Mouse (Mus musculus): ENCODE measurements at regions not wholly inside any gene's neighbourhood (a gene's known extent, or its start where the extent isn't known, plus 50 kb on each side); places are given as distances from the start of the nearest gene placed in this dataset.
A peak's percentile ranks its signal among the peaks of the same experiment; 100 is the strongest.

GRCm38 (mm10) chr12:79993821-79994571 is 118.8 kb downstream of the Zfp36l1 start:
- DNase-seq (ENCODE audit: low spot score): peak; percentile 45

GRCm38 (mm10) chr12:79991279-79991678 is 121.5 kb downstream of the Zfp36l1 start:
- Histone ChIP-seq H3K27ac (replicated peaks) (peak overlapping the region; percentile 4; the same call in 1 of the 2 replicates), H3K4me1 (replicated peaks; ENCODE audit: control insufficient read depth, insufficient read depth) (peaks cover 32% of the 10 kb centered on the region), H3K9ac (ENCODE audit: low read length) (no peak overlapping the region), H3K36me3 (ENCODE audit: control insufficient read depth, insufficient read depth, low read length) (no peaks in the 10 kb centered on the region), H3K4me3 (ENCODE audit: low read depth, low read length) (no peak overlapping the region), H3K4me2 (replicated peaks; ENCODE audit: low read depth) (no peak overlapping the region), H3K27me3 (ENCODE audit: control insufficient read depth, insufficient read depth, low read length) (no peaks in the 10 kb centered on the region), H3K9me3 (ENCODE audit: control insufficient read depth, low read length) (no peaks in the 10 kb centered on the region)
- no peak for ATAC-seq (ENCODE audit: low FRiP score, low TSS enrichment)
- 51% methylated on average over 5 of the region's 5 CpGs for WGBS
- no peak for DNase-seq (ENCODE audit: low spot score)
- TF ChIP-seq EP300 (optimal IDR thresholded peaks at IDR 0.05) (no peak), CTCF (IDR thresholded peaks at IDR 0.05; ENCODE audit: low read depth) (no peak)

More at GRCm38 (mm10) chr12:79993821-79994571, 118.8 kb downstream of the Zfp36l1 start:
- Histone ChIP-seq H3K4me2 (replicated peaks; ENCODE audit: low read depth) (no peak overlapping the region), H3K4me3 (ENCODE audit: low read depth, low read length) (no peak overlapping the region), H3K9me3 (ENCODE audit: control insufficient read depth, low read length) (no peaks in the 10 kb centered on the region), H3K27ac (replicated peaks) (peak overlapping the region; percentile 88), H3K4me1 (replicated peaks; ENCODE audit: control insufficient read depth, insufficient read depth) (peaks cover 24% of the 10 kb centered on the region), H3K36me3 (ENCODE audit: control insufficient read depth, insufficient read depth, low read length) (no peaks in the 10 kb centered on the region), H3K9ac (ENCODE audit: low read length) (no peak overlapping the region), H3K27me3 (ENCODE audit: control insufficient read depth, insufficient read depth, low read length) (no peaks in the 10 kb centered on the region)
- peak; percentile 59 for ATAC-seq (ENCODE audit: low FRiP score, low TSS enrichment)
- peak; percentile 87 for TF ChIP-seq EP300 (optimal IDR thresholded peaks at IDR 0.05)
- peak; percentile 16; the same call in 1 of the 2 replicates for TF ChIP-seq CTCF (IDR thresholded peaks at IDR 0.05; ENCODE audit: low read depth)
- 38% methylated on average over 5 of the region's 5 CpGs for WGBS

- Histone ChIP-seq H3K4me2 (replicated peaks; ENCODE audit: low read depth) (no peak overlapping the region), H3K27me3 (ENCODE audit: control insufficient read depth, insufficient read depth, low read length) (no peaks in the 10 kb centered on the region), H3K9me3 (ENCODE audit: control insufficient read depth, low read length) (no peaks in the 10 kb centered on the region), H3K9ac (ENCODE audit: low read length) (no peak overlapping the region), H3K27ac (replicated peaks) (peak overlapping the region; percentile 4; the same call in 1 of the 2 replicates), H3K4me3 (ENCODE audit: low read depth, low read length) (no peak overlapping the region), H3K4me1 (replicated peaks; ENCODE audit: control insufficient read depth, insufficient read depth) (peaks cover 32% of the 10 kb centered on the region), H3K36me3 (ENCODE audit: control insufficient read depth, insufficient read depth, low read length) (no peaks in the 10 kb centered on the region)
- DNase-seq (ENCODE audit: low spot score) (no peak), ATAC-seq (ENCODE audit: low FRiP score, low TSS enrichment) (no peak)
- no peak for TF ChIP-seq CTCF (IDR thresholded peaks at IDR 0.05; ENCODE audit: low read depth)
- TF ChIP-seq EP300 (optimal IDR thresholded peaks at IDR 0.05): no peak
- WGBS: 57% methylated on average over 4 of the region's 4 CpGs
Measured at GRCm38 (mm10) chr12:79990751-79991150, 122.1 kb downstream of the Zfp36l1 start.

- H3K4me1 ChIP-seq (replicated peaks; ENCODE audit: control insufficient read depth, insufficient read depth): peaks cover 30% of the 10 kb centered on the region
- TF ChIP-seq EP300 (optimal IDR thresholded peaks at IDR 0.05) (no peak), CTCF (IDR thresholded peaks at IDR 0.05; ENCODE audit: low read depth) (peak; percentile 48)
- no peak overlapping the region for H3K4me3 ChIP-seq (ENCODE audit: low read depth, low read length)
- no peaks in the 10 kb centered on the region for H3K36me3 ChIP-seq (ENCODE audit: control insufficient read depth, insufficient read depth, low read length)
- WGBS: 42% methylated on average over 9 of the region's 9 CpGs
- no peak for ATAC-seq (ENCODE audit: low FRiP score, low TSS enrichment)
- no peak overlapping the region; the same call in 1 of the 2 replicates for H3K27ac ChIP-seq (replicated peaks)
- no peak for DNase-seq (ENCODE audit: low spot score)
- H3K4me2 ChIP-seq (replicated peaks; ENCODE audit: low read depth): no peak overlapping the region
- H3K9ac ChIP-seq (ENCODE audit: low read length): 0 out of 2 replicates have a peak overlapping the region, but pooled peaks have one; percentile 18
- no peaks in the 10 kb centered on the region for H3K27me3 ChIP-seq (ENCODE audit: control insufficient read depth, insufficient read depth, low read length)
- H3K9me3 ChIP-seq (ENCODE audit: control insufficient read depth, low read length): no peaks in the 10 kb centered on the region
Measured at GRCm38 (mm10) chr12:79989582-79990110, 123.2 kb downstream of the Zfp36l1 start.

GRCm38 (mm10) chr12:79988401-79989358 is 124.1 kb downstream of the Zfp36l1 start:
- no peak for DNase-seq (ENCODE audit: low spot score)

More at GRCm38 (mm10) chr12:79988401-79989358, 124.1 kb downstream of the Zfp36l1 start:
- Histone ChIP-seq H3K27ac (replicated peaks) (peak overlapping the region; percentile 73), H3K9me3 (ENCODE audit: control insufficient read depth, low read length) (no peaks in the 10 kb centered on the region), H3K36me3 (ENCODE audit: control insufficient read depth, insufficient read depth, low read length) (no peaks in the 10 kb centered on the region), H3K4me2 (replicated peaks; ENCODE audit: low read depth) (no peak overlapping the region), H3K9ac (ENCODE audit: low read length) (no peak overlapping the region), H3K4me3 (ENCODE audit: low read depth, low read length) (no peak overlapping the region), H3K4me1 (replicated peaks; ENCODE audit: control insufficient read depth, insufficient read depth) (peaks cover 25% of the 10 kb centered on the region), H3K27me3 (ENCODE audit: control insufficient read depth, insufficient read depth, low read length) (no peaks in the 10 kb centered on the region)
- 45% methylated on average over 11 of the region's 11 CpGs for WGBS
- no peak for ATAC-seq (ENCODE audit: low FRiP score, low TSS enrichment)
- TF ChIP-seq CTCF (IDR thresholded peaks at IDR 0.05; ENCODE audit: low read depth): no peak
- no peak for TF ChIP-seq EP300 (optimal IDR thresholded peaks at IDR 0.05)

Data from stomach, postnatal 0 days (tissue).